Mouse (Mus musculus) spleen, adult 2 months (tissue): ENCODE measurements around the gene Lpcat2.

ENCODE experiments used
- CTCF ChIP-seq: fragments of 200-500 bp; IDR thresholded peaks from 2 replicates; pipeline ENCODE4 v1.5.1; 2011; ENCODE audit warnings: mild to moderate bottlenecking, inconsistent platforms; ENCODE audit not compliant: insufficient read depth, insufficient read length, insufficient replicate concordance; ENCODE audit errors: extremely low read depth
- POLR2A ChIP-seq: fragments of 200-500 bp; IDR thresholded peaks from 2 replicates; pipeline ENCODE4 v1.6.1; 2011; ENCODE audit warnings: low read depth, low read length, inconsistent platforms

DNA sequence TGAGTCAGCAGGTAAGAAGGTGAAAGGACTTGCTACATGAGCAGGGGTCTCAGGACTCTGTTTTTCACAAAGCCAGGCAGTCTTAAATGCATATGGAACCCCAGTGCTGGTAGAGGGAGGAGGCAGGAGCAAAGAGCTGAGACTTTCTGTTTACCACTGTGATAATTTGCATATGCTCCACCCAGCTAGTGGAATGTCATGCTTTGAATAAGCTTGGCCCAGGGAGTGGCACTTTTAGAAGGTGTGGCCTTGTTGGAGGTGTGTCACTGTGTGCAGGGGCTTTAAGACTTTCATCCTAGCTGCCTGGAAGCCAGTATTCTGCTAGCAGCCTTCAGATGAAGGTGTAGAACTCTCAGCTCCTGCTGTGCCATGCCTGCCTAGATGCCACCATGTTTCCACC, 34.0 kb upstream of the Lpcat2 start:
- TF ChIP-seq POLR2A = no peak
- no peak for TF ChIP-seq CTCF
